Mouse (Mus musculus): ENCODE results near the gene Wdr26.

DNA sequence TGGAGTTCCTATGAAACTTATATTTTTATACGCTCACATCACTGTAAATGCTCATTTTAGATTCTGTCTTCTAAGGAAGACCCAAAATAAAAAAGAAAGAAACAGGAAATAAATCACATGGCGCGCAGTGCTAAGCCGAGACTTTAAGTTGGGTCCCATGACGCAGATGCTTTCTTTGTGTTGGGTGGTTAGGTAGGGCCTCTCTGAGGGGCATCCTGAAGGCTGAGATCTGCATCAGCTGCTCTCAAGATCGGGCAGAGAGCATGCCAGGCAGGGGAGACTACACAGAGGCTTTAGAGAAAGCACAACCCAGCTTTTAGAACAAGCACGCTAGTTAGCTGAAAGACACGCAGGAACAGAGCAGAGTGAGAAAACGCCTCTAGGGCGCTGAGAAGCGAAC lies 16.0 kb upstream of the Wdr26 start:
- TF ChIP-seq MAFK (IDR thresholded peaks at IDR 0.05; ENCODE audit: insufficient read depth, low read depth, low read length) (no peak), HCFC1 (IDR thresholded peaks at IDR 0.05; ENCODE audit: borderline replicate concordance, insufficient read depth, low read length) (no peak), ZNF384 (IDR thresholded peaks at IDR 0.05; ENCODE audit: low read depth, low read length) (no peak), ZC3H11A (IDR thresholded peaks at IDR 0.05; ENCODE audit: borderline replicate concordance, low read depth, low read length) (no peak), CHD2 (IDR thresholded peaks at IDR 0.05; ENCODE audit: low read depth, low read length) (no peak)
